Mouse (Mus musculus): ENCODE results near the gene Armcx1. TPM values are rescaled to one million over a fixed set of nuclear protein-coding genes. Genes with fewer than 3 reads are reported as not detected.
"Not testable (repeated sequence)": the region's sequence is repeated elsewhere in the genome, so short reads cannot be mapped to it uniquely, and the experiment has no call there.

Armcx1 gene
- polyA plus RNA-seq, 1 experiment = 8.0 TPM

DNA sequence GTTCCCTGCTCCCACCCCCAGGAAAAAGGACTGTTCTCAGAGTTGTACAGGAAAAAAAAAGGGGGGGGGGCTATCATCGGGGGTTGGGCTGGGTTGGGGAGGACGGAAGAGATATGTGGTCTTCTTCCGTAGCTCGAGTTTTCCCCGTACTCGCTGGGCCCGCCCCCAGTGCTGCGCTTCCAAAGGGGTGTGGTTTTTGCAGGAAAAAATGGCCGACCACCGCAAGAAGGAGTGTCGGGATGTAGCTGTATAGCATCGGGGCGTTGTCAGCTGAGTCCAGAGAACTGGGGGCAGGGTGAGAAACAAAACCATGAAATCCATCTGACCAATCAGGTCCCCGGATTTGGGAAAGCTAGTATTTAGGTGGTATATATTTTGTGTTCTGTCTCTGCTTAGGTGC lies 761 bp downstream of the Armcx1 start:
- DNase-seq = peak; percentile 10

DNA sequence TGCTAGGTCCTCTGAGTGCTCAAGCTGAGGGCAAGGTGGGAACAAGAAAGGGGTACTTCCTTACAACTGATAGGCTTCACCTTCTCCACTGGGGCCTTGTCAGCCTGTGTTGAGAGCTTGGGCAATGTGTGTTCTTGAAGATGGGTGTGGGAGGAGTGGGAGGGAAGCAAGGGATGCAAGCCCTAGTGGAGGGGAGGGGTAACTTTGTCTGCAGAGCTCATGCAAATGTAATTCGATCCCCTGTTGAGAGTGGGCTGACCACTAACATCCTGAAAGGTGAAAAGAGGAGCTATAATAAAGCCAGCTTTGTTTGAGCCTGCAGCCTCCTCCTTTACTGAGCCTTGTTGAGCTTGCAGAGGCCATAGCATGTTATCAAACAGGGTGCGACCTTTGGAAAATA lies 6.0 kb downstream of the Armcx1 start:
- 61% methylated on average over 2 of the region's 2 CpGs for WGBS
- DNase-seq; H3K4me1 ChIP-seq (ENCODE audit: control insufficient read depth, insufficient read depth, low read length); H3K4me3 ChIP-seq (replicated peaks; ENCODE audit: extremely low read depth, low read depth, low read length): not testable (repeated sequence)

More for the DNA sequence above, 761 bp downstream of the Armcx1 start:
- TF ChIP-seq CTCF (IDR thresholded peaks at IDR 0.05; ENCODE audit: insufficient read depth, low read length) = no peak
- TF ChIP-seq POLR2A (IDR thresholded peaks at IDR 0.05; ENCODE audit: borderline replicate concordance, extremely low read depth, low read depth, low read length) = no peak
- 31% methylated on average over 14 of the region's 14 CpGs for WGBS
- H3K4me1 ChIP-seq (ENCODE audit: control insufficient read depth, insufficient read depth, low read length) = no peaks in the 10 kb centered on the region
- H3K4me3 ChIP-seq (replicated peaks; ENCODE audit: extremely low read depth, low read depth, low read length) = peak overlapping the region; percentile 96

DNA sequence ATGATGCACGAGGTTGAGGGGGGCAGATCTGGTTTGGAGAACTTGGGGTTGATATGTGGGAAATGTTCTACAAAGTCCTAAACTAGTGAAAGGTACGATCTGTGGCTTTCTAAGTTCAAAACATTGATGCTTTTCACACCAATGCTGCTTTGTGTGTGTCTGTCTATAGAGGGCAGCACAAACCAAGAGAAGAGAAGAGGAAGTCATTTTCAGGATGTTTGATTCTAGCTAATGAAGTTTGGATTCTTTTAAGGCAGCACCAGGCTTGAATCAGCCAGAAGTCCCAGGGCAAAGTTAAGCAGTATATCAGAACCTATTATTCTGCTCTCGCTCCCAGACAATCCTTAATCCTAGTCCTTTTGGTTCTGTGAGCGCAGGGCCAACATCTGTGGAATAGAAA lies 12.0 kb downstream of the Armcx1 start:
- Histone ChIP-seq H3K4me3 (replicated peaks; ENCODE audit: extremely low read depth, low read depth, low read length) (no peak overlapping the region), H3K4me1 (ENCODE audit: control insufficient read depth, insufficient read depth, low read length) (no peaks in the 10 kb centered on the region)
- no peak for DNase-seq
- no peak; the same call in 1 of the 2 replicates for TF ChIP-seq CTCF (IDR thresholded peaks at IDR 0.05; ENCODE audit: insufficient read depth, low read length)
- no peak for TF ChIP-seq POLR2A (IDR thresholded peaks at IDR 0.05; ENCODE audit: borderline replicate concordance, extremely low read depth, low read depth, low read length)
- WGBS = 38% methylated on average over 4 of the region's 4 CpGs

- no peak overlapping the region for H3K4me3 ChIP-seq (replicated peaks; ENCODE audit: extremely low read depth, low read depth, low read length)
- no peaks in the 10 kb centered on the region for H3K4me1 ChIP-seq (ENCODE audit: control insufficient read depth, insufficient read depth, low read length)
- TF ChIP-seq CTCF (IDR thresholded peaks at IDR 0.05; ENCODE audit: insufficient read depth, low read length) = no peak
- no peak for TF ChIP-seq POLR2A (IDR thresholded peaks at IDR 0.05; ENCODE audit: borderline replicate concordance, extremely low read depth, low read depth, low read length)
- WGBS = 95% methylated on average over 1 of the region's 1 CpGs
- DNase-seq = no peak
These were observed 20.0 kb downstream of the Armcx1 start for GRCm38 (mm10) chrX:134737796-134738195.

- 68% methylated on average over 4 of the region's 4 CpGs for WGBS
- no peak for TF ChIP-seq POLR2A (IDR thresholded peaks at IDR 0.05; ENCODE audit: borderline replicate concordance, extremely low read depth, low read depth, low read length)
- no peak for TF ChIP-seq CTCF (IDR thresholded peaks at IDR 0.05; ENCODE audit: insufficient read depth, low read length)
- no peak for DNase-seq
- Histone ChIP-seq H3K4me3 (replicated peaks; ENCODE audit: extremely low read depth, low read depth, low read length) (no peak overlapping the region), H3K4me1 (ENCODE audit: control insufficient read depth, insufficient read depth, low read length) (no peaks in the 10 kb centered on the region)
These were observed 21.4 kb downstream of the Armcx1 start for GRCm38 (mm10) chrX:134739160-134739559.

DNA sequence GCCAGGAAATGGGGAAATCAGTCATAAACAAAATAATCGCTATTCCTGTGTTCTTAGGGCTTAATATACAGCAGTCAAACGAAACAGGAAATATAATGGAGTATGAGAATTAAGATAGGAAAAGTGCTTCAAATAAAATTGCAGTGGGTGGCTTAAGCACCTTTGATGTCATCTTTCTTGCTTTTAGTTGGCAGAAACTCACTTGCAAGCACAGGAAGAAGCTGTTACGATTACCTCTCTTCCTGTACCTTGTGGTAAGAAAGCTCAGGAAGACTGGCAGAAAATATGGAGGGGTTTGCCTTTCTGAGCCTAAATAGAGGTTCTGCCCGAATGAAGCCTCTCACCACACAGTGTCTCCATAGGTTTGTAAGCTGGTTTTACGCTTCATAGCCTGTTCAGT lies 24.1 kb downstream of the Armcx1 start:
- no peaks in the 10 kb centered on the region for H3K4me1 ChIP-seq (ENCODE audit: control insufficient read depth, insufficient read depth, low read length)
- H3K4me3 ChIP-seq (replicated peaks; ENCODE audit: extremely low read depth, low read depth, low read length) = no peak overlapping the region
- 55% methylated on average over 5 of the region's 5 CpGs for WGBS
- TF ChIP-seq CTCF (IDR thresholded peaks at IDR 0.05; ENCODE audit: insufficient read depth, low read length) (no peak), POLR2A (IDR thresholded peaks at IDR 0.05; ENCODE audit: borderline replicate concordance, extremely low read depth, low read depth, low read length) (no peak)
- DNase-seq = no peak

GRCm38 (mm10) chrX:134746459-134746858 lies 28.7 kb downstream of the Armcx1 start:
- WGBS = 35% methylated on average over 5 of the region's 5 CpGs
- Histone ChIP-seq H3K4me3 (replicated peaks; ENCODE audit: extremely low read depth, low read depth, low read length) (no peak overlapping the region), H3K4me1 (ENCODE audit: control insufficient read depth, insufficient read depth, low read length) (no peaks in the 10 kb centered on the region)
- TF ChIP-seq POLR2A (IDR thresholded peaks at IDR 0.05; ENCODE audit: borderline replicate concordance, extremely low read depth, low read depth, low read length) (no peak), CTCF (IDR thresholded peaks at IDR 0.05; ENCODE audit: insufficient read depth, low read length) (peak; percentile 75)
- DNase-seq = no peak

DNA sequence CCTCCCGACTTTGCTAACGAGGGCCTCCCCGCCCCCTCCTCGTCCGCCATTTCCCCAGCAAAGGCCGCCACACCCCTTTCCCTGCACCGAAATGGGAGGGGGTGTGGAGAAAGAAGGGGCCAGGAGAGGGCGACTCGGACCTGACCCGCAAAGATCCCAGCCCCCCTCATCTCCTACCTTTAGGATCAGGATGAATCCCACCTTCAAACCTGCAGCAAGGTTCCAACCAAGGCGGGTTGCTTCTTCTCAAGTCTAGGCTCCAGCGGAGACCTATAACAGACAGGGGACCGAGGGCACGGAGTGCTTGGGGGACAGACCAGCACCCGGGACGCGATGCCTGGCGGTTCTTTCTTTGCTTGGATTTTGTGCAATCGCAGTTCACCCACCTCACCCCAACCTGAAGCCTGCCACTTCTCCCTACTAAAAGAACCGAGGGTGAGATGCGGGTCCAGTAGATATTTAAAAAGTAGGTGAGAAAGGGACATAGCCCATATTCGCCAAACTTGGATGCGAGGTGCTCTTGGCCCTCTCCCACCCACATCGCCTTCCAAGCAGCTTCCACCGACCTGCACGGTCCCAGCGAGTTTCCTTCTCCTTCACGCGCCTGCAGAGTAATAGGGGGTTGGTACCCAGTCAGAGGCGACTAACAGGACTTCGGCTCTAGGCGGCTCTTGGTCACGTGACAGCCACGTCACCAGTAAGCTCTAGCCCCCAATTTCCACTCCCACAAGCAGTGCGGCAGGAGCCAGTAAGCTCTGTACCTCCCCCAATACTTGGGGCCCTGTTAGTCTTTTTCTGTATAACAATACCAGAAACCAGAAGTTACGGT lies 33.2 kb downstream of the Armcx1 start, which contains the start of gene Armcx6:
Armcx6 (minus strand) TSS at position 654 of the 829 bp plus-strand sequence.
- H3K4me1 ChIP-seq (ENCODE audit: control insufficient read depth, insufficient read depth, low read length) = no peaks in the 10 kb centered on the region
- peak within 1 kb of the TSS; percentile 86 for H3K4me3 ChIP-seq (replicated peaks; ENCODE audit: extremely low read depth, low read depth, low read length)
- no peak for TF ChIP-seq POLR2A (IDR thresholded peaks at IDR 0.05; ENCODE audit: borderline replicate concordance, extremely low read depth, low read depth, low read length)
- TF ChIP-seq CTCF (IDR thresholded peaks at IDR 0.05; ENCODE audit: insufficient read depth, low read length) = no peak
- WGBS = 29% methylated on average over 36 of the region's 36 CpGs
- peak; percentile 28 for DNase-seq

DNA sequence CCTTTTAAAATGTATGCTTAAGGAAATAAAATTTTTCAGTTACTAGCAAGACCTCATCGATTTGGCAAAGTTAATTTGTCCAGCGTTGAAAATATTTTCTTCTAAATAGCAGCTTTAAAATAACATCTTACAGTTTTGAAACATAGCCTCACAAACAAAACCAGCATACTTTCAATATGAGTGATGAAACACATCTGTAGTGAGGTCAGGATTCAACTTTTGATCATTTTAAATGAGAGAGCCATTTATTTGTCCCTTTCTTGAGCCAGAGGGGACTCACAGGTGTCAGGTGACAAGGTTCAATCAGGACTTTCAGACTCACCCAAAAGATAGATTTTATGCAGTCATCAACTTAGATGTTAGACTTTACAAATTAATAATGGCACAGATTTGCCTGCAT lies 34.1 kb downstream of the Armcx1 start:
- WGBS = 55% methylated on average over 2 of the region's 2 CpGs
- DNase-seq = no peak
- no peaks in the 10 kb centered on the region for H3K4me1 ChIP-seq (ENCODE audit: control insufficient read depth, insufficient read depth, low read length)
- TF ChIP-seq CTCF (IDR thresholded peaks at IDR 0.05; ENCODE audit: insufficient read depth, low read length) = no peak
- no peak for TF ChIP-seq POLR2A (IDR thresholded peaks at IDR 0.05; ENCODE audit: borderline replicate concordance, extremely low read depth, low read depth, low read length)
- no peak overlapping the region for H3K4me3 ChIP-seq (replicated peaks; ENCODE audit: extremely low read depth, low read depth, low read length)

DNA sequence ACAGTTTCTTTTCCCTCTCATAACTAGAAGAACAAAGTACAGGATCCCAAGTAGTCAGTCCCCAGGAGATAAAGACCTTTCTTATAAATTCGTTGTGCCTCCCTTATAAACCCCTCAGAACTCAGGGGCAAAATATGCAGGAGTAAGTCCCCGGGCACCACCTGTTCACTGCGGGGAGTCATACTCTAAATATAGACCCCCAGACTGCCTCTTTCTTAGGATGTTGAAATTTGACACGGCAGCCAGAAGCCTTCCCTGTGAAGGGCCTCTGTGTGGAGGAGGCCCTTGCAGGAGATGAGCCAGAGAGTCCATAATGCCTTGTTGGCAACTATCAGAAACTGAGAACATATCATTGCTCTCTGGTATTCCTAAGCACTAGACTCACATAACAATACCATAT lies 34.8 kb downstream of the Armcx1 start:
- no peak overlapping the region for H3K4me3 ChIP-seq (replicated peaks; ENCODE audit: extremely low read depth, low read depth, low read length)
- no peaks in the 10 kb centered on the region for H3K4me1 ChIP-seq (ENCODE audit: control insufficient read depth, insufficient read depth, low read length)
- no peak for DNase-seq
- 43% methylated on average over 4 of the region's 4 CpGs for WGBS
- TF ChIP-seq CTCF (IDR thresholded peaks at IDR 0.05; ENCODE audit: insufficient read depth, low read length) = no peak
- TF ChIP-seq POLR2A (IDR thresholded peaks at IDR 0.05; ENCODE audit: borderline replicate concordance, extremely low read depth, low read depth, low read length) = no peak
